Mouse (Mus musculus) liver, embryonic 11.5 days (tissue): ENCODE results near the gene Cux1. TPM values are rescaled to one million over a fixed set of nuclear protein-coding genes. Genes with fewer than 3 reads are reported as not detected.

Experiments
- ATAC-seq: fragments of 200-750 bp; cut with Nextera tagmentation; replicated peaks from 2 replicates; pipeline ENCODE4 v1.8.0; 2017; ENCODE audit warnings: moderate number of reproducible peaks, mild to moderate bottlenecking, moderate TSS enrichment, moderate library complexity; ENCODE audit not compliant: low FRiP score
- DNase-seq: peaks from one replicate; pipeline ENCODE4 v3.0.0-alpha.2; 2017; ENCODE audit warnings: low spot score
- H3K27ac ChIP-seq: fragments of 300-500 bp; sonication (generic); 2 replicates; pipeline ENCODE4 v1.5.1; 2014; ENCODE audit warnings: mild to moderate bottlenecking, low read depth, low read length, control low read depth
- H3K27me3 ChIP-seq: fragments of 300-500 bp; sonication (generic); replicated peaks from 2 replicates; pipeline ENCODE4 v1.6.1; 2014; ENCODE audit warnings: low read length, mixed read lengths; ENCODE audit not compliant: control insufficient read depth, insufficient read depth
- H3K36me3 ChIP-seq: fragments of 300-500 bp; sonication (generic); 2 replicates; pipeline ENCODE4 v1.6.1; 2014; ENCODE audit warnings: mild to moderate bottlenecking, low read length, moderate library complexity, mixed read lengths; ENCODE audit not compliant: control insufficient read depth, insufficient read depth
- H3K4me1 ChIP-seq: fragments of 300-500 bp; sonication (generic); replicated peaks from 2 replicates; pipeline ENCODE4 v1.6.1; 2014; ENCODE audit warnings: low read length, mixed read lengths; ENCODE audit not compliant: control insufficient read depth, insufficient read depth
- H3K4me2 ChIP-seq: fragments of 300-500 bp; sonication (generic); 2 replicates; pipeline ENCODE4 v1.6.1; 2014; ENCODE audit warnings: mild to moderate bottlenecking, control low read depth, moderate library complexity
- H3K4me3 ChIP-seq: fragments of 300-500 bp; sonication (generic); 2 replicates; pipeline ENCODE4 v1.5.1; 2014; ENCODE audit warnings: low read depth, low read length, control low read depth
- H3K9ac ChIP-seq: fragments of 300-500 bp; sonication (generic); 2 replicates; pipeline ENCODE4 v1.6.1; 2014; ENCODE audit warnings: low read depth, low read length, control low read depth
- H3K9me3 ChIP-seq: fragments of 300-500 bp; sonication (generic); 2 replicates; pipeline ENCODE4 v1.6.1; 2016; ENCODE audit warnings: low read length, inconsistent platforms, mixed read lengths; ENCODE audit not compliant: control insufficient read depth
- WGBS: fragments of 180-500 bp; shearing (Covaris S2); extraction: QIAGEN DNeasy Blood & Tissue Kit; methylation state at CpG from one replicate; pipeline ENCODE4 v1.1.7; 2014; 5-methylcytosine and 5-hydroxymethylcytosine counted together
- polyA plus RNA-seq: library from polyadenylated mRNA; unstranded; fragments of >200 nt; fragmentation: Nextera tagmentation; extraction: Ambion mirVana; gene quantifications from 2 replicates; pipeline ENCODE4 v1.2.1, GENCODE M21; 2014

Gene Cux1
- polyA plus RNA-seq, 1 experiment from 2014 or later, result 45.8 TPM

DNA sequence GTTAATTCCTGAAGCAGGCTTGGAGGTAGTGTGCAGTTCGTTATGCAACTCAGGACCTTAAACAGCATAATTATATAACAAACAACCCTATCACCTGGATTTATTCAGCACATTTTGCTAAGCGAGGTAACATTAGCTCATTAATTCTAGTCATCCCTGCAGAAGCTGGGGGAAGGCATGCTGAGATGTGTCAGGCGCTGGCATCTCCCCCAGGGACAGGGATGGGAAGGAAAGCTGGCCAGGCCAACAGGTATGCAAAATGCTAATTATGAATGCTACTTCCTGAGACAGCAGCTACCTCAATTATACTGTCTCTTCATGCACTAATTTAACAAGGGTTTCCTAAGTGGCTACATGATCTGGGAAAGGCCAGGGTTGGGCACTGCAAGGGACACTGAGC, 190.2 kb downstream of the Cux1 start:
- H3K36me3 ChIP-seq, result peaks cover 3% of the 10 kb centered on the region; the same call in 1 of the 2 replicates
- H3K9ac ChIP-seq, result no peak overlapping the region
- H3K4me3 ChIP-seq, result no peak overlapping the region
- H3K27me3 ChIP-seq, result no peaks in the 10 kb centered on the region
- ATAC-seq (no peak), DNase-seq (no peak)
- H3K27ac ChIP-seq, result no peak overlapping the region
- H3K4me2 ChIP-seq, result no peak overlapping the region
- H3K9me3 ChIP-seq, result no peaks in the 10 kb centered on the region
- H3K4me1 ChIP-seq, result no peaks in the 10 kb centered on the region
- WGBS, result 90% methylated on average over 3 of the region's 3 CpGs

DNA sequence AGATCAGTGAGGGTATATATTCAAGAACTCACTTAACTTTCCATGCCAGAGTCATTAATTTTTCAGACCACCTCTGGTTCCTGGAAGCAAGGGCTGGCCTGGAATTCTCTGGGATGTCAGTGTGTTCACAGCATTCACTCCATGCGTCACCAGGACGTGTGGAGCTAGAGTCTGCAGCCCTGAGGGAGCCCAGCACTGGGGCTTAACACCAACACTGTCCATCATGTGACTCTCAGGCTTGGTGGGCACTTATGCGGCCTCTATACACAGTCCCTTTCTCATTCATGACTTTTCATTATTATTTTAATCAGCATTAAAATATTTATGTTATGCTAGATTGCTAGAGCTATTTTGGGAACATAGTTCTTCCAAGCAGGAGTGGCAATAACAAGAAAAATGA, 191.9 kb downstream of the Cux1 start:
- Histone ChIP-seq H3K36me3 (peaks cover 3% of the 10 kb centered on the region; the same call in 1 of the 2 replicates), H3K4me1 (no peaks in the 10 kb centered on the region), H3K9ac (no peak overlapping the region), H3K9me3 (no peaks in the 10 kb centered on the region), H3K4me2 (no peak overlapping the region), H3K27ac (no peak overlapping the region), H3K27me3 (no peaks in the 10 kb centered on the region), H3K4me3 (no peak overlapping the region)
- 84% methylated on average over 3 of the region's 3 CpGs for WGBS
- no peak for ATAC-seq
- no peak for DNase-seq

DNA sequence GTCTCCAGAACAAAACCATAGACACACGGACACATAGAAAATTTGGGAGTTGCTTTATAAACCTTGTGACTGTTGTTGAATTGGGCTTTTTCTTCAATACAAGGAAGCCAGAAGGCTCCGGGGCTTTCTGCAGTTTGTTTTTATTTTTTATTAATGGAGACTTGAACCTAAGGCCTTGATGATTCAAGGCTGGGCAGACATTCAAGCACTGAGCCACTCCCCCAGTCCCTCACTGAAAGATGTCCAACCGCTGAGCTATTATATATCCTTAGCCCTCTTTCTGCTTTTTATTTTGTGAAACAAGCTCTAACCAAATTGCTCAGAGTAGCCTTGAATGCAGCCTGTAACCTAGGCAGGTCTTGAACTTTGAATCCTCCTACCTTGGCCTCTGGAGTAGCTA, 195.0 kb downstream of the Cux1 start:
- no peaks in the 10 kb centered on the region for H3K27me3 ChIP-seq
- peaks cover 8% of the 10 kb centered on the region; the same call in 1 of the 2 replicates for H3K36me3 ChIP-seq
- no peak for ATAC-seq
- H3K27ac ChIP-seq, result no peak overlapping the region
- no peaks in the 10 kb centered on the region for H3K4me1 ChIP-seq
- H3K4me2 ChIP-seq, result no peak overlapping the region
- H3K9ac ChIP-seq, result no peak overlapping the region
- H3K9me3 ChIP-seq, result no peaks in the 10 kb centered on the region
- 86% methylated on average over 3 of the region's 3 CpGs for WGBS
- no peak for DNase-seq
- no peak overlapping the region for H3K4me3 ChIP-seq

DNA sequence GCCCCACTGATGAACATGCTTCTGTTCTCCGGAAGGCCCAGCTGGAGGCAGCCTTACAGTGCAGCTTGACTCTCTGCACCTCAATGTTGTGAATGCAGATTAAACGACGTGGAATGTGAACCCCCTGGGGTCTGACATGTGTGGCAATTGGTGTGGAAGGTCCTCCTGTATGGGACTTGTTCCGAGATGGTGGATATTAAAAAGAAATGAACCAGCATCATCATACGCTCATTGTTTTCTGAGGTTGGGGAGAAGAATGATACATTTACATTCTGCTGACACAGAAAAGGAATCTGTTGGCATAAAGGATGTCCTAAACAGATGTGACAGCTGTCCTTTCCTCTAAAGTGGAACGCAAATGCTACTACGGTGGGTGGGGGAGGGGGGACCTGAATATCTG, 203.9 kb downstream of the Cux1 start:
- Histone ChIP-seq H3K36me3 (peaks cover 4% of the 10 kb centered on the region; the same call in 1 of the 2 replicates), H3K4me1 (no peaks in the 10 kb centered on the region), H3K4me2 (no peak overlapping the region), H3K4me3 (no peak overlapping the region), H3K9ac (no peak overlapping the region), H3K27me3 (no peaks in the 10 kb centered on the region), H3K27ac (no peak overlapping the region), H3K9me3 (no peaks in the 10 kb centered on the region)
- no peak for ATAC-seq
- no peak for DNase-seq
- 87% methylated on average over 7 of the region's 7 CpGs for WGBS

DNA sequence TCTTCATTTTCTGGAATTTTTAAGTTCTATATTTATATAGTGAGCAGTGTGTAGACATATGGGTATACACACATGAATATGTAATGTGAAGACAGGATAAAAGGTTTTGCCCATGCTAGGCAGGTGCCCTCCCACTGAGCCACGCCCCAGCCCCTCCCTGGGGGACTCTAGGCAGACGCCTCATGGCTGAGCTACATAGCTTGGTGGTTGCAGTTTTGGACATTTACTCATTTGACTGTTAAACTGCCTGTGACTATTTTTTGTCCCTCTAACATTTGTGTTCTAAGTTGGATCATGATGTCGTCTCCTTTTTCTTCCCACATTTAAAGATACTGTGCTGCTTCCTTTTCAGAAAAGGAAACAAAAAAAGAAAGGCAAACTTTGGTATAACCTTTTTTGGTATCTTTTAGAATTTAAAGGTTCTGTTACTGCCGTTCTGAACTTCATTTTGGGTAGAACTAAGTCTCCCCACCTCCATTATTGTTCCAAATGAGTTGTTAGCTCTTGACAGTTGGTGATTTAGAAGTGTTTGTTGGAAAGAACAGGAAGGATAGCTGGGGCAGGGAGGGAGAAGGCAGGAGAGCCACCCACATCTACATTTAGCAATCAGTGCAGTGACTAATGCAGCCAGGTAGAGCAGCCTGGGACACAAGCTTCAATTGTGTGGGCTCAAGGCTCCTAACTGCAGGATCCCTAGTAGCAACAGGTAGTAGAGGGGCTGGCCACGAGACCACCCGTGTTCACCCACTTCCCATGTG, 204.6 kb downstream of the Cux1 start:
- H3K27me3 ChIP-seq, result no peaks in the 10 kb centered on the region

DNA sequence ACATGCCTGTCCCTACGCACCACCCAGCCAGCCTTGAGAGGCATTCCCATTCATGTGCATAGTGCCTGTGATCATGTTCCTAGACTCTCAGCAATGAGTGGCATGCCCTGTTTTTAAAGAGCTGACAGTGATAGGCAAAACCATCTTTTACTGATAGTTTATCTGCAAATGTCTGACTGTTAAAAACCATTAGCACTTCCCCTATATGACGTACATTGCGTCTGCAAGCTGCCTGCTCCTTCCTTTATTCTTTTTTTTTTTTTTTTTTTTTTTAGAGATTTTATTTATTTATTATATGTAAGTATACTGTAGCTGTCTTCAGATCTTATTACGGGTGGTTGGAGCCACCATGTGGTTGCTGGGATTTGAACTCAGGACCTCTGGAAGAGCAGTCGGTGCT, 205.3 kb downstream of the Cux1 start:
- Histone ChIP-seq H3K4me3 (no peak overlapping the region), H3K4me2 (no peak overlapping the region), H3K4me1 (no peaks in the 10 kb centered on the region), H3K36me3 (peaks cover 4% of the 10 kb centered on the region; the same call in 1 of the 2 replicates), H3K9ac (no peak overlapping the region), H3K9me3 (no peaks in the 10 kb centered on the region), H3K27me3 (no peaks in the 10 kb centered on the region), H3K27ac (no peak overlapping the region)
- WGBS, result 89% methylated on average over 5 of the region's 5 CpGs
- ATAC-seq (no peak), DNase-seq (no peak)

More for the DNA sequence above, 204.6 kb downstream of the Cux1 start:
- Histone ChIP-seq H3K4me2 (no peak overlapping the region), H3K27ac (no peak overlapping the region), H3K4me1 (no peaks in the 10 kb centered on the region), H3K4me3 (no peak overlapping the region), H3K36me3 (peaks cover 4% of the 10 kb centered on the region; the same call in 1 of the 2 replicates), H3K9me3 (no peaks in the 10 kb centered on the region), H3K9ac (no peak overlapping the region)
- ATAC-seq (no peak), DNase-seq (no peak)
- WGBS, result 85% methylated on average over 6 of the region's 6 CpGs

DNA sequence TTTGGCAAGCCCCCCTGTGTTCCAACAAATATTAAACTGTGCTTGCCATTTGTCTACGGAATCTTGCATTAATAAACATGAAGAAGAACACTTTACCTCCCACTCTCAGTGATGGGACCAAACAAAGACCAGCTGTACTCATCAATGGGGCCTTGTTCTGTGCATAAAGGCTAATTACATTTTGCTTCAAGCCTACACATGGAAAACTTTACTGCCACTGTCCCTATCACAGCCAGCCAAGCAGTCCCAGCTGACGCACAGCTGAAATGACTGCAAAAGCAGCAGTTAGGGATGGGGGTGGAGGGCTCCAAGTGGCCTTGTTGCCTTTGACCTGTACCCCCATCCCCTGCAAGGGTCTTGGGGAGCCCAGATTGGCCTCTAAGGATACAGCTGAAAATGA, 210.1 kb downstream of the Cux1 start:
- H3K9ac ChIP-seq, result no peak overlapping the region

DNA sequence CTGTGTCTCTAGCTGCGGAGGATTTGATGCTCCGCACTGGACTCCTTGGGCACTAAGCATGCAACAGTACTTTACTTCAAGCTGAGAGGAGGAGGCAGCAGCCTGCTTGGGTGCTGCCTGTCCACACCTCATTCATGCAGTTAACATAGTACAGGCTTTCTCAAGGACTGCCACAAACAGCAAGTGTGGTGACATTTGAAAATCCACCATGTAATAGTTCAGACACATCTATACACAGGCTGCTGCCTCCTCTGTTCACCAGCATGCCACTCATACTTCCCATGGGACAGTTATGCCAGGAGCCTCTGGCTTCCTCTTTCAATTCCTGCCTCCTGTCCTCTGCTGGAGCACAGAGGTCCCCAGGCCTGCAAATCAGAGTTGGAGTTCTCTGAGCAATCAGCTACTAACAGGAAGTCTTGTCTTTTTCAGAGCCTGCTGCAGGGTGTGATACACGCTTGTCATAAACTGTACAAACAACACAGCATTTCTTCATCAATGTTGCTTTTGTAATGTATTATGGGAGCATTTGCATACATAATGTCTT, 211.6 kb downstream of the Cux1 start:
- ATAC-seq, result no peak
- no peaks in the 10 kb centered on the region for H3K9me3 ChIP-seq
- 87% methylated on average over 3 of the region's 3 CpGs for WGBS
- no peaks in the 10 kb centered on the region for H3K4me1 ChIP-seq
- no peak overlapping the region for H3K9ac ChIP-seq
- no peak overlapping the region for H3K27ac ChIP-seq
- H3K4me2 ChIP-seq, result no peak overlapping the region
- peaks cover 2% of the 10 kb centered on the region; the same call in 1 of the 2 replicates for H3K36me3 ChIP-seq
- no peaks in the 10 kb centered on the region for H3K27me3 ChIP-seq
- H3K4me3 ChIP-seq, result no peak overlapping the region
- DNase-seq, result no peak

More for the DNA sequence above, 210.1 kb downstream of the Cux1 start:
- Histone ChIP-seq H3K36me3 (peaks cover 2% of the 10 kb centered on the region; the same call in 1 of the 2 replicates), H3K4me1 (no peaks in the 10 kb centered on the region), H3K27ac (no peak overlapping the region), H3K9me3 (no peaks in the 10 kb centered on the region), H3K27me3 (no peaks in the 10 kb centered on the region), H3K4me2 (no peak overlapping the region), H3K4me3 (no peak overlapping the region)
- ATAC-seq (no peak), DNase-seq (no peak)
- 87% methylated on average over 2 of the region's 2 CpGs for WGBS

DNA sequence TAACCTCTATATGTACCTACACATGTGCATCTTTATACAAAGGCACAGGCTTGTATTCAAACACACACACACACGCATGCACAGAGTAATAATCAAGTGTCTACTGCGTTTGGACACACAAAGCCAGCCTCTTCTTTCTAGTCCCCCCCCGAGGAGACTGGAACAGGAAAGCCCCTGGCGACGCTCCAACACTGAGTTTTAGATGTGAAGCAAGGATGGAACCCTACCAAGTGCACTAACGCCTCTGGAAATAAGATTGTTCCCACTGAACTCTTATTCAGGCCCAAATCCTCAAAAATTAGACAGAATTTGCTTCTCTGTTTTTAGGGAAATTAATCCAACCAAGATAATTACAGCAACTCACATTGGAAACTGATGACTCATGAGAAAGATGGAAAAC, 212.6 kb downstream of the Cux1 start:
- Histone ChIP-seq H3K9me3 (no peaks in the 10 kb centered on the region), H3K4me1 (no peaks in the 10 kb centered on the region), H3K36me3 (peaks cover 2% of the 10 kb centered on the region; the same call in 1 of the 2 replicates), H3K4me2 (no peak overlapping the region), H3K27ac (no peak overlapping the region), H3K9ac (no peak overlapping the region), H3K27me3 (no peaks in the 10 kb centered on the region), H3K4me3 (no peak overlapping the region)
- 89% methylated on average over 6 of the region's 6 CpGs for WGBS
- no peak for DNase-seq
- ATAC-seq, result no peak
